Mouse (Mus musculus) urinary bladder, adult 2 months (tissue): Measurements from ENCODE around the gene Tpp1. TPM values are rescaled to one million over a fixed set of nuclear protein-coding genes. Genes with fewer than 3 reads are reported as not detected.
"Not testable (repeated sequence)": the region's sequence is repeated elsewhere in the genome, so short reads cannot be mapped to it uniquely, and the experiment has no call there.

Experiments
- DNase-seq: peaks from one replicate; pipeline ENCODE4 v3.0.0; 2022; ENCODE audit warnings: low spot score
- polyA plus RNA-seq: library from polyadenylated mRNA; depleted of rRNA; stranded (reverse); fragments of >200 nt; gene quantifications from 2 replicates; pipeline ENCODE4 v1.2.3, GENCODE M21; 2012

Gene Tpp1
- polyA plus RNA-seq, 1 experiment: 144 TPM

DNA sequence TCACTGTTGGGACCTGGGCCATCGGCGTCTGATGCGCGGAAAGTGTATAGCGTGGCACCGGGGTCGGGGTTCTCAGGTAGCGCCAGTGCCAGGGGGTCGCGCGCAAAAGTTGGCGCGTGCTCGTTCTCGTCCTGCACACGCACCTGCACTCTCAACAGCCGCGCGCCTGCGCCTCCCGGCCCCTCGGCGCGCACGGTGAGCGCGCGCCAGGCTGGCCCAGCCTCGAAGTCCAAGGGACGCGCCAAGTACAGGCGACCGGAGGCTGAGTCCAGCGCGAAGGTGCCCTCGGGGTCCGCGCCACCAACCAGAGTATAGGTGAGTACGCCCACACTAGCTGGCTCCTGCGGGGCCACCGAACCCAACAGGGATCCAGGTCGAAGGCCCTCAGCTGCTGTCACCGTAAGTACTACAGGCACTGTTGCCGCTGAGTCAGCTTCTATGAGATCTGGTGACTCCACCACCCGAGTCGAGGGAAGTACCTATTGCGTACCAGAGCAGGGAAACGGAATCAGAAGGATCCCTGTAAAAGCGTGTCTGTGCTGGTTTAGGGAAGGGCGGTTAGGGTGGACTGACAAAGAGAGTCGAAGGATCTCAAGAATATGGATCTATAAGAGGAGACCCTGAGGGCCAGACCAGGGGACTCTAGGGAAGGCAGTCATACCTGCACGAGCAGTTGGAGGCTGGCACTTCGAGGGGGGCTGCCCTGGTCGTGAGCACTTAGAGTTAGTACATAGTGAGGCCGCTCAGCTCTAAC, 10.7 kb upstream of the Tpp1 start:
- no peak for DNase-seq

DNA sequence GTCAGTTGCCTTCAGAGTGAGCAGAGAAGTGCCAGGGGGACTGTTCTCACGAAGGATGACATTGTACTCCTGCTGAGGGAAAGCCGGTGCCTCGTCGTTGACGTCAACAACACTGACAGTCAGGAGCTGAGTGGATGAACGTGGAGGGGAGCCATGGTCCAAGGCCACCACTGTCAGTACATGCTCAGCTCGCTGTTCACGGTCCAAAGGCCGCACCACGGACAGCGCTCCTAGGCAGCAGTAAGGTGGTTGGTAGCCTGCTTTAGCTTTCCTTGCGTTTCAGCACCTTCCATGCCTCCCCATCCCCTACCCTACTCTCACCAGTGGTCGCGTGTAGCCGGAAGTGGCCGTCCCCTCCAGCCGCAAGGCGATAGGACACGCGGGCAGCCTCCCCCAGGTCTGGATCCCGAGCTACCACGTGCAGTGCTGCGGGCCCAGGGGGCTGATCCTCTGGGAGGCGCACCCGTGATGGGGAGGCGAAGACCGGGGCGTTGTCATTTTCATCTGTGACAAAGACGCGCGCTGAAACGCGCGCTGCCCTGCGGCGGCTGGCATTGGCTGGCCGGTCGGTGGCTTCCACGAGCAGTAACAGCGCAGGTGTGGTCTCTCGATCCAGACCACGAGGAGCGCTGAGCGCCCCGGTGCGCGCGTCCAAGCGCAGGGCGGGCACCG, 9.9 kb upstream of the Tpp1 start:
- DNase-seq: no peak

DNA sequence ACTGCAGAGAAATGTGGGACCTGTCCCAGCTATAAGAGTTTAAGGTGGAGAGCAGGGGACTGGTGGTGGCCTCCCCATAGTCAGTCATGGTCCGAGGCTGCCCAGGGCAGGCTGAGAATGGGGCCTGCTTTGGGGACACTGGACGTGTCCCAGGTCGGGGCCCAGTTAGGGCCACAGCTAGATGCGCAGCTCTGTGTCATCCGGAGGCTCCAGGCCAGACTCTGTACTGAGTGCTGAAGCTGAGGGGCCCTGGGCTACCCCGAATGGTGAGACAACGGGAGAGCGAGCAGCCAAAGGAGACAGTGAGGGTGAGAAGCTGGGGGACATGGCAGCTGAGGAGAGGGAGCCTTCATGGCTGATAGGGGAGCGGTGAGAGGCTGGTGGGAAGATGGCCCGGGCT, 1.2 kb upstream of the Tpp1 start:
- no peak for DNase-seq

DNA sequence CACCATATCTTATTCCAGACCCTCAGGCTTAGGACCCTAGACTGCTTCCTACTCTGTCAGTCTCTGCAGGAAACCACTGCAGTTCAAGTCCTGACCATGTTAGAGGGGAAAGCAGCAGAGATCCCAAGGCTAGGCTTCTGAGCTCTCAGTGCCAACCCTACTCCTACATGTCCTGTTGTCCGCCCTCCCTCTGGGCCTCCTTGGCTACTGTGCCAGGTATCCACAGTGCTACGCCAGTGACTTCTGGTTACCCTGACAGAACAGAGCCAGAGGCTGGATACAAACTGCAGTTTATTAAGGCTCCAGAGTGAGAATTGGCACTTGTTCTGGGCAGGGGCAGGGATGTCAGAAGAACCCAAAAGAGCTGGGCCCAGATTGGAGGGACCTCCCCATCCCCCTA, 681 bp upstream of the Tpp1 start:
- DNase-seq: no peak

DNA sequence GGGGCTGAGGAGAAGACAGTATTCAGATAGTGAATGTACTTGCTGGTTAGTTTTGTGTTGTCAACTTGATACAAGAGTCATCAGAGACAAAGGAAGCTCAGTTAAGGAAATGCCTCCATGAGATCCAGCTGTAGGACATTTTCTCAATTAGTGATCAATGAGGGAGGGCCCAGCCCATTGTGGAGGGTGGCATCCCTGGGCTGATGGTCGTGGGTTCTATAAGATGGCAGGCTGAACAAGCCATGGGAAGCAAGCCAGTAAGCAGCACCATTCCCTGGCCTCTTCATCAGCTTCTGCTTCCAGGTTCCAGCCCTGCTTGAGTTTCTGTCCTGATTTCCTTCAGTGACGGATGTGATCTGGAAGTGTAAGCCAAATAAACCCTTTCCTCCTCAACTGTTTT, 4.3 kb downstream of the Tpp1 start:
- DNase-seq: no peak

DNA sequence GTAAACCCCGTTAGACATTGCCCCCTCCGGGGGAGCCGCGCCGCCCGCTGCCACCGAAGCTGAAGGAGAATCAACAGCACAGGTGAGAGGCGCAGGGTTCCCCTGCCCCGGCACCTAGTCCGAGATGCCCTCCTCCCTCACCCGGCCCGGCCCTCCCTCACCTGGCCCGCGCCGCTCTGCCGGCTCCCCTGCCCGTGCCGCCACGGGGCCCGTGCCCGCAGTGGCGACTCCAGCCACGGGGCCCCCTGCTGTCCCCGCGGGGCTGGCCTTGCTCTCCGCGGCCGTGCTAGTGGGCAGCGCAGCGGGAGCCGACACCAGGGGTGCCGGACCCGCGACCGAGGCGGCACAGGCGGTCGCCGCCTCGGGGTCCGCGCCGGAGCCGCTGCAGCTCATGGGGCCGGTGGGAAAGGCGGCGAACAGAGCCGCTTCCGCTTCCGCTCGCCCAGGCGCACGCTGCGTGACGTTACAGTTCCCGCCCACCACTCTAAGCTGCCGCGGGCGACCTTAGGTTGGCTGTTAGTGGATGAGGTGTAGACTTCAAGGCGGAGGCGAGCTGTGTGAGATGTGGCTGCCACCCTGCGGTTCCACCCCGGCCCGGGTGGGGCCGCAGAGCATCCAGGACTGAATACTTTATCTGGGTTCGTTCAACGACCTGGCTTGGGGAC, 8.0 kb downstream of the Tpp1 start, which contains the start of gene Taf10:
Gene Taf10, minus strand, starts transcription at position 436 of the 665 bp plus-strand sequence.
- DNase-seq: peak; percentile 79

DNA sequence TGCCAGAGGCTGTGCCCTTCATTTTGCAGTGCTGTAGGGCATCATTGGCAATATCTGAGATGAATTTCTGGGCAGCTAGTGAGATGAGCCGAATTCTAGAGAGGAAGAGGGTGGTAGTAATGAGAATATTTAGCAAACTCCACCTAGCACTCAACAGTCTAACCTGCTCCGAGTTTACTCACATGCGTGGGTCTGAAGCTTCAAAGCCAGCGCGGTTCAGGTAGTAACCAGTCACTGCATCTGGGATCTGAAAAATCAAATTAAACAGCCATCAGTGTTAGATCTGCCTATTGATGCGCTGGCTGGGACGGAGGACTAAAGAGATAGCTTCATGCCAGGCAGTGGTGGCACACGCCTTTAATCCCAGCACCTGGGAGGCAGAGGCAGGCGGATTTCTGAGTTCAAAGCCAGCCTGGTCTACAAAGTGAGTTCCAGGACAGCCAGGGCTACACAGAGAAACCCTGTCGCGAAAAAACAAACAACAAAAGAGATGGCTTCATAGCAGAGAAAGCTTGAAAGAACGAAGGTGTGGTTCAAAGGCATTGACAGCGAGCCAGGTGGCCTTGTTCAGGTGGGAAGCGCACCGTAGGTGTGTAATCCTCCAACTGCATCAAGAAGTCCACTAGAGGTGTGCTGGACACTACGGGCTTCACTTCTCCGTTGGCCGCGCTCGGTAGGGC, 8.6 kb downstream of the Tpp1 start:
- DNase-seq: not testable (repeated sequence)

DNA sequence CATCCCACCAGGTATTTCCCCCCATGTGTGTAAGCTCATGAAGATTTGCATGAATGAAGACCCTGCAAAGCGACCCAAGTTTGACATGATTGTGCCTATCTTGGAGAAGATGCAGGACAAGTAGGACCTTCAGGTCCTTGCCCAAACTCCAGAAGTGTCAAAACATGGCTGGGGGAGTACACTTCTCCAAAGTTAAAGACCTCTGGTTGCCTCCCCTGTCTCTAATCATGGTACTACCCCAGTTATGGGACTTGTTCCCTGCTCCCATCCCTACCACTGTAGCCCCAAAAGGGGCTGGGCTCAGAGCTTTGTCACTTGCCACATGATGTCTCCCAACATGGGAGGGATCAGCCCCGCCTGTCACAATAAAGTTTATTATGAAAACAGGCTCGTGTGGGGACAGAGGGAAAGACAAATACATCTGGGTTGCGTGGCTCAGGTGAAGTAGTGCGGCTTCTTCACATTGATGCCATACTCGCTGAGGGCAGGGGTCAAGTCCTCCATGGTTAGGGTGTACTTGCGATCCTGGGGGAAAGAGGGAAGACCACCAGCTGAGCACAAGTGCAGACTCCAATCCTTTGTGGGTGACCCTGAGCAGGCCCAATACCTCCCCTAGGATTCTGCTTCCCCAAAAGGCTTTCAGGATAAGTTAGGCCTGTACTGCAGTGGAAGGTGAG, 9.4 kb downstream of the Tpp1 start:
- not testable (repeated sequence) for DNase-seq

DNA sequence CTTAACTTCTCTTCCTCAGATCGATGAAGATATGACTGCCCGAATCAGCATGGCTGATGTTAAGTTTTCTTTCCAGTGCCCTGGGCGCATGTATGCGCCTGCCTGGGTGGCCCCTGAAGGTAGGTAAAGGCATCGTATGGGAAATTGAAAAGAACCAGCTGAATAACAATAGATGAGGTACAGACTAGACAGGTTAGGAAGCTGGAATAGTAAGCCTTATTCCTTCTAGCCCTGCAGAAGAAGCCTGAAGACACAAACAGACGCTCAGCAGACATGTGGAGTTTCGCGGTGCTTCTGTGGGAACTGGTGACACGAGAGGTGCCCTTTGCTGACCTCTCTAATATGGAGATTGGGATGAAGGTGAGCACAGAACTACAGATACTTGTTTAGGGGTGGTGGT, 10.1 kb downstream of the Tpp1 start:
- DNase-seq: no peak

DNA sequence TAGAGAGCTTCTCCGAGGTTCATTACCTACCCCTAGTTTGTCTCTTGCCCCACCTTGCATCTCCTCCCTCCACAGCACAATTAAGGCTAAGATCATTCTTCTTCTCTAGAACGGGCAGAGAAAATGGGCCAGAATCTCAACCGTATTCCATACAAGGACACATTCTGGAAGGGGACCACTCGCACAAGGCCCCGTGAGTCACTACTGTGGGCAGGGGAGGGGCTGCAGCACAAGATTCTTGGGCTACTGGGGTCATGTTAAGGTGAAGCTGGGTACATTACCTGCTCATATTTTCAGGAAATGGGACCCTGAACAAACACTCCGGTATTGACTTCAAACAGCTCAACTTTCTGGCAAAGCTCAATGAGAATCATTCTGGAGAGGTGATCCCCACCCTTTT, 11.2 kb downstream of the Tpp1 start:
- no peak for DNase-seq

DNA sequence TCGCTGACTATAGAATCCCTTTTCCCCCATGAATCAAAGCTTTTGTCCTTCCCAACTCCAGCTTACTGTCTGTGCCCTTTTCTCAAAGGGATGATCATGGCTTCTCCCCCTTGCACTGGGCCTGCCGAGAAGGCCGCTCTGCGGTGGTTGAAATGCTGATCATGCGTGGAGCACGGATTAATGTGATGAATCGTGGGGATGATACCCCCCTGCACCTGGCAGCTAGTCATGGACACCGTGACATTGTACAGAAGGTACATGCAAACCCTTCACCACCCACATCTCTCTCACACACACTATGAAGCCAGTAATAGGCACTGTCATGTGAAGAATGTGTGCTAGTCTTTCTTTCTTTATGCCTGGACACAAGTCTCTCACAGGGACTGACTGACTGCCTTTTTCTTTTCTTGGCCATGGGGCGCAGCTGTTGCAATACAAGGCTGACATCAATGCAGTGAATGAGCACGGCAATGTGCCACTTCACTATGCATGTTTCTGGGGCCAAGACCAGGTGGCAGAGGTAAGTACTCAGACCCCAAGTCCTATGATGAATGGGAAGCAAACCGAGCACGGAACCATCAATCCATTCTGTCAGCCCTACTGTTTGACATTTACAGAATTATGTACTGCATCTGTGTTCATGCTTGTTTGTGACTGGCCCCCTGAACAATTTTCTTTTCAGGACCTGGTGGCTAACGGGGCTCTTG, 11.8 kb downstream of the Tpp1 start:
- DNase-seq: no peak

DNA sequence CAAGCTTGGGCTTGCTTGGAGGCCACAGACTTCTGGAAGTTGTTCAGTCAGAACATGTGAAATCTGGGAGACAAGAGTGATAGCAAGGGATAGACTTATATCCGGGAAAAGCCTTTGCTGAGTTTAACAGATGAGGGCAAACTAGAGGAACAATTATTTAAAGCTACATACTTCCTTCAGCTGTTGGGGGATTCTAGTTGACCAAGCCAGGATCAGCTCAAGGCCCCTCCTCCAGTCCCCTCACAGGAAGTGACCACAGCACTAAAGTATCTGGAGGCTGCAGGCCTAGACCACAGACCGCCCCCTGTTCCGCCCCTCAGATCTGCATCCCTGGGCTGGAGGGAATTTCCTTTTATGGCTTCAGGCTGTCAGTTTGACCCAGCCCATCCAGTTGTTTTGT, 13.1 kb downstream of the Tpp1 start:
- DNase-seq: no peak

DNA sequence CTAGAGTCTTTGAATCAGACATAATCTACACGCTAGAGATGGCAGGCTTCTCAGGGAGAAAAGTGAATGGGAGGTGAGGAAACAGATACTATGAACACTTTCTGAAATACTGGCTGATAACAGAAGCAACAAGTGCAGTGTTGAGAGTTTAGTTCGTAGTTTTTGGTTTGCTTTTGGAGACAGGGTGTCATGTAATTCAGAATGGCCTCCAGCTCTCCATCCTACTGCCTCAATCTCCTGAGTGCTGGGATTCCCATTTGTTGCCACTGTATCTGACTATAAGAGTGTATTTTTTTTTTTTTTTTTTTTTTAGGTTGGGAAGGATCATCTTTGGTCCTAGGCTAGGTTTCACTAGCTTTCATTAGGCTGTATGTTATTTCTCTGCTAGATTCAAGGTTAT, 13.7 kb downstream of the Tpp1 start:
- DNase-seq: no peak

DNA sequence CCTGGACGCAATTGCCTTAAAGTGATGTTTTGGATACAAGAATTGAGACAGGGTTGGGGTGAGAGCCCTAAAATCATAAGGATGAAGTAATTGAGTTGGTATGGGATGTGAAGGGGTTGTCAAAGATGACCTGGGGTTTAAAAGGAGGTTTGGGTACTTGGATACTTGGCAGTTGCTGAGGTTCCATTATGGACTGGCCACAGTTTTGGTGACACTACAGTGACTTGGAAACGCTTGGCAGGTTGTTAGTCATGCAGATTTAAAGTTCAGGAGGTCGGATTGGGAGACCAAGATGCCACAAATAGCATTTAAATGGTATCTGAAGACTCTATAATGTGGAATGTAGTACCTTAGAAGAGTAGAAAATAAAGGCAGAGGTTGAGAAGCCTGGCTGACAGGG, 14.4 kb downstream of the Tpp1 start:
- DNase-seq: no peak

DNA sequence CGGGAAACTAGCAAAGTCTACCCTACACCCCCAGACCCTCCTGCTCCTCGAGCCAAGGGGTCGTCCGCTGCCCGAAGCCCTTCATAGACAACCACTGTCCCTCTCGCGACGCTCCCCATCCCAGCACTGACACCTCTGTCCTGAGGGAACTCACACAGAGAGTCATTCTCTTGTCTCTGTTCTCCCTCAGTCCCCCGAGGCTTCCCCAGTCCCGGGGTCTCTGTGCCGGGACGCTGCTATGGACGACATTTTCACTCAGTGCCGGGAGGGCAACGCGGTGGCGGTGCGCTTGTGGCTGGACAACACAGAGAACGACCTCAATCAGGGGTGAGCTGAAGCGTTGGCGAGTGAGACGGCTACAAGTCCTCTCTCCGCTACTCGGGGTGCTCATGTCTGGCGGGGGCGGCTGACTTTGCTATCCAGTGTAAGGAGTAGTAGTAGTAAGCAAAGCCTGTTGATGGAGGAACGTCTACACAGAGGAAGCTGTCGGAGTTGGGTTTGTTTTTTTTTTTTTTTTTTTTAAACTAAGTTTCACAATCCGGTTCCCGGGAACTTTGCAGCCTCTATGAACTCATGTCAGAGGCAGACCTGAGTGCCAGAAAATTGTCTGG, 15.0 kb downstream of the Tpp1 start, which contains the start of gene Rrp8:
Gene Rrp8, minus strand, starts transcription at position 475 of the 611 bp plus-strand sequence.
- DNase-seq: peak; percentile 57

DNA sequence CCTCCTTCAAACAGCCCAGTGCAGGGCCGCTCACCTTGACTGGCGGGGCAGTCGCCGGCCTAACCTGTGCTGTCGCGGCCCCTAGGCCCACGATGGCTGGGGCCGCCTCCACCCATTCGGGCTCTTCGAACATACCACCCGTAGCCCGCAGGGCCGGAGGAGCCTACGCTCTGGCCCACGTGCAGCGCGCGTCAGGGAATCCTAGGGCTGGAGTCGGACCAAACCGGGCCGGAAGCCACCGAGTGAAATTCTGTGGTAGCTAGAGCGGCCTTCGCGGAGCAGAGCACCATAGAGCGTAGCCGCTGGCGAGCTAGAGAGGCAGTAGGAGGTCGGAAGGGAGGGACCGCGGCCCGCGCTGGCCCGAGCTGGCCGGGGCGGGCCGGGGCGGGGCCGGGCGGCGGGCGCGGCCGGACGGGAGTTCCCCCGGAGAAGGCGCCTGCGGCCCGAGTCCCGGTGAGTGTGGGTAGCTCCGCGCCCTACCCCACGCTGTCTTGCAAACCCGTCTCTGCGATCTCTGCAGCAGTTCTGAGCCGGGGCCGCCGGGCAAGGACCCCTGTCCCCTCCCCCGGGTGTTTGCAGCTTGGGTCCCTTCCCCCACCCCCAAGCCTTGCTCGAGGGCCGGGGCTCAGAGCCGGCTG, 15.7 kb downstream of the Tpp1 start, which contains the start of gene Ilk:
Gene Ilk, plus strand, starts transcription at position 329 of the 638 bp plus-strand sequence.
- DNase-seq: peak; percentile 91

DNA sequence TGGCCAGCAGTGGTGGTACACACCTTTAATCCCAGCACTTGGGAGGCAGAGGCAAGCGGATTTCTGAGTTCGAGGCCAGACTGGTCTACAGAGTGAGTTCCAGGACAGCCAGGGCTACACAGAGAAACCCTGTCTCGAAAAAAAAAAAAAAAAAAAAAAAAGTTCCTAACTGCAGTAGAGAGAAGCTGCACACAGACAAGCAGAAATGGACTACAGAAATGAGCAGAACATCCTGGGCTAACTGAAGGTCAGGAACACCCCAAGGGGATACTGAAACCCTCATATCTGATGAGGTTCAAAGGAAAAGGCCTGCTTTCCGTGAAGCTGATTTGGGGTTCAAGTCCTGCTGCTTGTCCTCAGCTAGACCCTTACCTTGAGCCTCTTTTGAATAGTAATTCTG, 16.6 kb downstream of the Tpp1 start:
- not testable (repeated sequence) for DNase-seq

DNA sequence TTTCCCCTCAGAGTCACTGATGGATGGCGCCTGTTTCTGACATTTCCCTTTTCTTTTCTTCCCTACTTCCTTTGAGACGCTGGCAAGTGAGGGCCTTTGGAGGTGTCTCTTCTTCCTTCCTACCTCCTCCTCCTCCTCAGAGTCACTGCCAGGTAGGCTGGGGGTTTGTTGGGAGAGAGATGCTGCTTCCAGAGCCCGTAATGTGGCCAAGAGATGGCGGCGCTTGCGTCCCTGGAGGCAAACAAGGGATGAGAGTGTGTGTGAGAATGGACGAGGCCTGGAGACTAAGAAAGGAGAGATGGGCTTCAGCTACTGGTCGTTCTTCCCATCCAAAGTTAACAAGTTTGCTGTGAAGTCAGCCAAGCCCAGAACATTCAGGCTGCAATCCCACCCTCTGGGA, 17.2 kb downstream of the Tpp1 start:
- DNase-seq: no peak

DNA sequence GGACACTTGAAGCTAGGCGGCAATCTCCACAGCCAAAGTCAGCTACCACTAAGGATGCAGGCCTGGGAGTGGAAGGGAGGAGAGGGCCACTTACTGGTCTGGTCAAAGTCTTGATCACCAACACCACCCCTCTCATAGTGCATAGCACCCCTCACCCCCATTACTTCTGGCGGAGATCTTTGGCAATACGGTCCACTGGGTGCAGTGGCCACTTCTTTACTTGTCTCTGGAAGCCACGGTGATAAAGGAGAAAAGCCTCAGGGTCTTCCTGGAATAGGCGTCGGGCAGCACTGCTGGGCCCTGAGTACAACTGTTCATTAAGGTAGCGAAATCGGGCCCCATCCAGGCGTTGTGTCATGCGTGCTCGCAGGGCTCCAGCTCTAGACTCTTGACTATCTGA, 18.2 kb downstream of the Tpp1 start:
- no peak for DNase-seq
